Mouse (Mus musculus) right cerebral cortex, postnatal 36 days (tissue): ENCODE data around the gene Psenen.

Source experiments
- DNase-seq, 2 experiments: peaks; one replicate each; pipeline ENCODE4 v3.0.0; 2022; ENCODE audit warnings: low spot score in 2 of 2, mixed read lengths in 1 of 2

Gene Psenen

GRCm38 (mm10) chr7:30553810-30554584 is 9.4 kb downstream of the Psenen start:
- DNase-seq: no peak

GRCm38 (mm10) chr7:30553021-30553589 is 10.3 kb downstream of the Psenen start:
- no peak for DNase-seq

GRCm38 (mm10) chr7:30552102-30553020 is 11.1 kb downstream of the Psenen start, which contains the start of the genes Hspb6 and Proser3:
Gene Hspb6 (plus strand): TSS chr7:30552178.
Gene Proser3 (minus strand): TSS chr7:30552299.
- DNase-seq: peak; percentile 94 to 98

DNA sequence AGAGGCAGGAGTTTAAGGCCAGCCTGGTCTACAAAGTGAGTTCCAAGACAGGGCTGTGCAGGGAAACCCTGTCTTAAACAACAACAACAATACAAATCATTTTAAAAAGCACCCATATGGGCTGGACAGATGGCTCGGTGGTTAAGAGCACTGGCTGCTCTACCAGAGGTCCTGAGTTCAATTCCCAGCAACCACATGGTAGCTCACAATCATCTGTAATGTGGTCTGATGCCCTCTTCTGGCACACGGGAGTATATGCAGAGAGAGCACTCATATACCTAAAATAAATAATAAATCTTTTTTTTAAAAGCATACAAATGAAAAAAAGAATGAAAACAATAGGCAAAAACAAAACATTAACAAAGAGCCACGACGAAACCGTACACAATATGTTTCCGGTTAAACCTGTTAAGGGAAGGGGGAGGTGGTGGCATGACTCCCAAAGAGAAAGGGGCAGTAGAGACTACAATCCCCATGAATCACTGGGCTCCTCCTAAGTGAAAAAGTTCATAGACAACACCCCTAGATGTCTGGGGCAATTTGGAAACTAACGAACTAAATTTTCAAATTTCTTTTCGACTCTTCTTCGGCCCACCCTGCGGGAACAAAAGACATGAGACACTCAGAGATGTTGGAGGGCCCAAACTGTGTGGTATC is 11.9 kb downstream of the Psenen start:
- DNase-seq: no peak

DNA sequence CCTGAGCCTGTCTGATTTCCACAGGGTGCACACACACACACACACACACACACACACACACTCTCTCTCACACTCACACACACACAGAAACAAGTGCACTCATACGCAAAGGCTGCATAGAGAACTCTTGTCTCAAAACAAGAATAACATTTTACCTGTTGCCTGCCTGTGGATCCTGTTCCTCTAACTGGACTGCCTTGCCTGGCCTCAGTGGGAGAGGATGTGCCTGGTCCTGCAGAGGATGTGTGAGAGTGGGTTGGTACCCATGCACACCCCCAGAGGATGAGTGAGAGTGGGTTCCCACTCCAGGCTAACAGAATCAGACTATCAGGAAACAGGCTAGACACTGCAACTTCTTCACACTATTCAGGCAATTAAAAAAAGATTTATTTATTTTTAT is 12.8 kb downstream of the Psenen start:
- no peak for DNase-seq

DNA sequence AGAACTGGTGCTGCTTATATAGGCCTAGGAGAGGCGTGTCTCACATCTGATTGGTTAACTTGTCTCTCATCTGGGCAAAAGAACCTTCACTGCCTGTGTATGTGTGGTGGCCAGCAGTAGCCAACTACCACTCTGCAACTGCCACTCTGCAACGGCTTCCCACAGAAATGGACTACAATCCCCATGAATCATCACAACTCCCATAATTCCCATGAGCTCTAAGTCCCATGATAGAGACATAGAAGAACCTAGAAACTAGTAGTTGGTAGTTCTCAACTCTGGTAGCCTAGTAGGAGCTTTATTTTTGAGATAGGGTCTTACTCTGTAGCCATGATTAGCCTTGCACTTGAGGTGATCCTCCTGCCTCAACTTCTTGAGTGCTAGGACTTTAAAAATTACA is 13.5 kb downstream of the Psenen start:
- no peak for DNase-seq

- DNase-seq: no peak
Observed at GRCm38 (mm10) chr7:30544327-30544726, 19.1 kb downstream of the Psenen start.

GRCm38 (mm10) chr7:30540572-30540971 is 22.9 kb downstream of the Psenen start:
- DNase-seq: no peak

DNA sequence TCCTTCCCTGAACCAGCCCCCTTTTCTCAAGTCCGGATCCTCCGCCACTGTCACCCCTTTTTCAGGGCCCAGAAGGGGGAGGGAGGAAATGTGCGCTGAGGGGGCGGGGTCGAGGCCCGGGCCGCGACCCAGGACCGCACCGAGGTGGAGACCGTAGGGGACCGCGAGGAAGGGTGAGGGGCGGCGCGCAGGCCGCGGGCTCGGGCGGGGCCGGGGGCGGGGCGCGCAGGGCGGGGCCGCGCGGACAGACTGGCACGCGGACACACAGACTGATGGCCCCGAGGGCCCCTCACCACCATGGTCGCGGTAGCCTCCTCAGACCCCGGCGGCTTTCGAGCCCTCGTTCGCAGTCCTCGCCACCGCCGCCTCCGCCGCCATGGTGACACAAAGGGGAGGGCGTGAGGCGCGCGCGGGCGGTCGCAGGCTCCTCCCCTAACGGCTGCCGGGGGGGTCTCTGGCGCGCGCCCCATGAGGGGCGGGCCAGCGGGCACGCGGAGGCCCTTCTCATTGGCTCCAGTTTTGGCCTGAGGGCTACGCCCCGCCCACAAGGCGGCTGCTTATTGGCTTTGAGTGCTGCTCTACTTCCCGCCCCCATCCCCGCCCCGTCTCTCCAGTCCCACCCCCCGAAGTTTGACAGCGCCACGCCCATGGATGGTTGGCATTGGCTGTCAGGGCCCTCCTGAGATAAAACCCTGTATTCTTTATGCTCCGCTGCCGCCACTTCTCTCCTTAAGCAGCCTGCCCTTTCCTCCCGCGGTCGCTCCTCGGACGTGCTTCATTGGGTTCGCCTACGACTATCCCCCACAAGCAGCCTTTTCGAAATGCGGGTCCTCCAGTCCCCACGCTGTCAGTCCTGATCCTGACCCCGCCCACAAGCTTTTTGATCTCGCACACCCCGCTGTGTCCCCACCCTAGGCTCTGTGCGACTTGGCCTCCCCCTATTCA is 28.5 kb downstream of the Psenen start, which contains the start of gene Arhgap33:
TSS of gene Arhgap33 (minus strand) at position 428 of the 945 bp plus-strand sequence.
- DNase-seq: peak; percentile 97 to 98

GRCm38 (mm10) chr7:30533941-30534632 is 29.3 kb downstream of the Psenen start:
- DNase-seq: no peak

GRCm38 (mm10) chr7:30532931-30533330 is 30.5 kb downstream of the Psenen start:
- no peak for DNase-seq

- DNase-seq: peak; percentile 76 to 86
Observed at GRCm38 (mm10) chr7:30531291-30531815, 32.1 kb downstream of the Psenen start.

DNA sequence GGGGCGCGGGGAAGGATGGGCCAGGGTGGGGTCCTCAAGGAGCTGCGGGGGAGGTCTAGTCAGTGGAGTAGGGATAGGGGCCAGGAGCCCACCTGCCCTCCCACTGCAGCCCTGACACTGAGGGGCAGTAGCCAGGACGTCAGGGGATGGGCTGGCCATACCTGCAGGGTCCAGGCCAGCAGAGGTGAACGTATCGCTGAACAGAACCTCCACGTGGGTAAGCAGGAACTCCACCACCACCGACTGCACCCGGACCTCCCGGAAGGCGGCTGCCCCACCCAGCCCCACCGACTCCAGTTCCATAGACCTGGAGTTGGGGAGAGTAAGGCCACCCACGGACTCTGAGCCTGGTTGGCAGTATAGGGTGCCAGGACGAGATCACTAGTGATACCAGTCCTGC is 36.4 kb downstream of the Psenen start:
- DNase-seq: no peak

- DNase-seq: no peak
Observed at GRCm38 (mm10) chr7:30526399-30526798, 37.0 kb downstream of the Psenen start.

- no peak for DNase-seq
Observed at GRCm38 (mm10) chr7:30525954-30526353, 37.5 kb downstream of the Psenen start.

DNA sequence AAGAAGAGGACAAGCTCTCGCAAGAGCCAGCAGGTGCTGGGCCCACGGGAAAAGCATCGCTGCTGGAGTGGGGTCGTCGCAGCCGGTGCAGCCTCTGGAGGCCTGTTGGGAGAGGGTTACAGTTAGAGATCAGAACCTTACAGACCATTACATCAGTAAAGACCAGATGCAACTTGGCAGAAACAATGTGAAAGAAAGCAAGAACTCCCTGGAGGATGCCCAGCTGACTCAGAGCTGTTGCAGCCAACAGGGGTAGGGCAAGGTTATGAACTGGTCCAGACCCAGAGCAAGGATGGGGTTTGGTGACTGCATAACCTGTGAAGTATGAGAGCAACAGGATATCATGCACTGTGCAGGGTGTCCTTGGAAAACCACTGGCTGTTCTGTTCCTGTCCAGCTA is 38.9 kb downstream of the Psenen start:
- DNase-seq: no peak

DNA sequence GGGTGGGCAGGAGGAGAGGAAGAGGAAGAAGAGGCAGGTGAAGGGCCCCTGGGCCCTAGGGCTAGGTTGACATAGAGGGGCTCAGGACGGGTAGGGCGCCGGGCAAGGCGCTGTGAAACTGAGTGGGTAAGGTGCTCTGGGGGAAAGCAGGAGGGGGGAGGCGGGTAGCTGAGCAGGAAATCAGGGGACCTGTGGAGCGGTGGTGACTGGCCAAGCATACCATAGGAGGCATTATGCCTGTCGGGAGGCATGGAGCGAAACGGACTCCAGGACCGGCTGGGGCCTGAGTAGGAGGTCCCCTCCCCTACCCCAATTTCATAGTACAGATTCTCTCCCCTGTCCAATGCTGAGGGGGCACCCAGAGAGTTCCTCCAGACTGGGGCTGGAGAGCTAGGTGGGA is 40.6 kb downstream of the Psenen start:
- DNase-seq: no peak

DNA sequence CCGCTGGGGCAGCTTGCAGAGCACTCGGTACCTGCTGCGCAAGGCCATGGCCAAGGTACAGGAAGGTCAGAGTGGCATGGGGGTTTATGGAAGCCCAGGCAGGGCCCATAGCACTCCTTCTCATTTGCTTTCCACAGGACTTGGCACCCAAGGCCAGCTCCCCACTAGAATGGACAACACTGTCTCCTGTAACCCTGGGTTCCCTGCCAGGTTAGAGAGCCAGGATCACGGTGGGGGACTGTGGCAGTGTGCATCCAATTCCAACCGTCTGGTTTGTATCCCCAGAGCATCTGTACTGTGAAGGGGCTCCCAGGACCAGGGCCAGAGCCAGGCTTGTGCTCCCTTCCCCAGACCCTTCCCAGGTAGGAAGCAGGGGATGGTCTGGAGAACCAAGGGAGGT is 42.6 kb downstream of the Psenen start:
- no peak for DNase-seq

- DNase-seq: no peak
Observed at GRCm38 (mm10) chr7:30520396-30520795, 43.0 kb downstream of the Psenen start.

GRCm38 (mm10) chr7:30518325-30518724 is 45.1 kb downstream of the Psenen start:
- no peak for DNase-seq
